Comparison of ENCODE assay signal across 8 mouse cellular contexts in the genomic region with DNA sequence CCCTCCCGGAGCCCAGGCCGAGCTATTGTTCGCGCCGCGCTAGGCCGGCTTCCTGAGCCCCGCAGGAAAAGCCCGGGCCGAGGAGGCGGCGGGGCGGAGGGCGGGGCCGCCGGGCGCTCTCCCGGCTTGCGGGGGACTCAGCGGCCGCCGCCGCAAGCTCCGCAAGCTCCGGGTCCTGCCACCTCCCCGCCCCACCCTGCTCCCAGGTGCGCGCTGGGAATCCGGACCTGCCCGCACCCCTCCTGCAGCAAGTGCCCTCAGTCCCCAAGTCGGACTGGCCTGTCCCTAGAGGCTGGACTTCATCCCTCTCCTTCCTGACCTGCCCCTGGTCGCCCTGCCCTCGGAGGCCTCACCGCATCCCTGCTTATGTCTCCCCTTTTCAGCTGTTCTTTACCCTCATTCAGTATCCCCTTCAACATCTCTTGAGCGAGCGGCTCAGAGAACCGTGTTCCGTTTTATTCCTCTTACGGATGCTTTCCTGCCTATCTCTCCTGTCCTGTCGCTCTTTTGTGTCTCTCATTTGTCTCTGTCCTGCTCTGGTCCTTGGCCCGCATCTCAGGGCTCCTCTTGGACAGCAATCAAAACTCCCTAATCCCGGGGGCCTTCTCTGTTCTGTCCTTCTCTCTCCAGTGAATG. TPM values are rescaled to one million over a fixed set of nuclear protein-coding genes. Genes with fewer than 3 reads are reported as not detected.
DNase-seq lines count a peak whose midpoint lies in the region; ATAC-seq and TF ChIP-seq lines count a peak whose summit lies in the region.

No protein-coding gene starts in this region.

- H3K9ac ChIP-seq in limb, embryonic 12.5 days (replicated peaks) = peak overlapping the region; percentile 96
- peak overlapping the region; percentile 99 for H3K9ac ChIP-seq in neural tube, embryonic 13.5 days

- TF ChIP-seq POLR2A in thymus, adult 2 months (IDR thresholded peaks at IDR 0.05; ENCODE audit: control insufficient read depth, extremely low read depth, insufficient read depth, low read length, poor library complexity) = no peak

- H3K9me3 ChIP-seq in limb, embryonic 12.5 days = no peaks in the 10 kb centered on the region
- 0 out of 2 replicates have a peak, but pooled peaks cover 6% of the 10 kb centered on the region for H3K9me3 ChIP-seq in neural tube, embryonic 13.5 days

- DNase-seq in gastrocnemius, adult 18-20 months (ENCODE audit: low spot score) = peak; percentile 20
- no peak for DNase-seq in gastrocnemius, postnatal 10 days
- DNase-seq in thymus, adult 2 months = no peak
- DNase-seq in thymus, postnatal 36 days = no peak
- DNase-seq in gastrocnemius, postnatal 25 days = peak; percentile 52
- DNase-seq in natural killer cell, adult 2 months (ENCODE audit: low spot score in 2 of 2) = no peak

- H3K36me3 ChIP-seq in thymus, adult 2 months (ENCODE audit: control insufficient read depth, insufficient read depth, low read length) = no peaks in the 10 kb centered on the region
- no peaks in the 10 kb centered on the region for H3K36me3 ChIP-seq in limb, embryonic 12.5 days
- H3K36me3 ChIP-seq in neural tube, embryonic 13.5 days = no peaks in the 10 kb centered on the region

- WGBS in thymus, adult 2 months = 6% methylated on average over 41 of the region's 42 CpGs
- WGBS in limb, embryonic 12.5 days = 1% methylated on average over 42 of the region's 42 CpGs
- under 1% methylated on average over 42 of the region's 42 CpGs for WGBS in neural tube, embryonic 13.5 days

- H3K27me3 ChIP-seq in thymus, adult 2 months (ENCODE audit: control insufficient read depth, insufficient read depth, low read length) = peaks cover 15% of the 10 kb centered on the region
- peaks cover 4% of the 10 kb centered on the region for H3K27me3 ChIP-seq in limb, embryonic 12.5 days
- H3K27me3 ChIP-seq in neural tube, embryonic 13.5 days = no peaks in the 10 kb centered on the region

- peak overlapping the region; percentile 2; the same call in 1 of the 2 replicates for H3K4me3 ChIP-seq in thymus, adult 2 months (ENCODE audit: control insufficient read depth, insufficient read depth, low read length)
- peak overlapping the region; percentile 86 for H3K4me3 ChIP-seq in limb, embryonic 12.5 days (replicated peaks)
- H3K4me3 ChIP-seq in neural tube, embryonic 13.5 days = peak overlapping the region; percentile 93

- no peak for TF ChIP-seq CTCF in thymus, adult 2 months (IDR thresholded peaks at IDR 0.05; ENCODE audit: borderline replicate concordance, control insufficient read depth, extremely low read depth, insufficient read depth, low read length, poor library complexity)

- H3K4me2 ChIP-seq in limb, embryonic 12.5 days = peak overlapping the region; percentile 93
- H3K4me2 ChIP-seq in neural tube, embryonic 13.5 days = peak overlapping the region; percentile 72

- no peak overlapping the region for H3K27ac ChIP-seq in thymus, adult 2 months (ENCODE audit: control insufficient read depth, insufficient read depth, low read length)
- H3K27ac ChIP-seq in limb, embryonic 12.5 days = peak overlapping the region; percentile 94
- H3K27ac ChIP-seq in neural tube, embryonic 13.5 days (replicated peaks) = peak overlapping the region; percentile 98

- peak; percentile 73 for ATAC-seq in limb, embryonic 12.5 days (ENCODE audit: insufficient number of reproducible peaks, insufficient read depth, low FRiP score, low TSS enrichment, low read depth)
- peak; percentile 72 for ATAC-seq in neural tube, embryonic 13.5 days (ENCODE audit: low read depth)

- 0 out of 2 replicates have a peak, but pooled peaks cover 2% of the 10 kb centered on the region for H3K4me1 ChIP-seq in thymus, adult 2 months (replicated peaks; ENCODE audit: control insufficient read depth, insufficient read depth, low read length)
- H3K4me1 ChIP-seq in limb, embryonic 12.5 days (replicated peaks) = peaks cover 14% of the 10 kb centered on the region
- H3K4me1 ChIP-seq in neural tube, embryonic 13.5 days (replicated peaks) = peaks cover 38% of the 10 kb centered on the region

RNA-seq across cellular contexts. Expression of a gene that starts 0.6 kb away (rescaled TPM):
- total RNA-seq in gastrocnemius, adult 18-20 months (2021) = 10 to 100 TPM; 18.6 to 24.1 TPM
- total RNA-seq in gastrocnemius, postnatal 10 days (2021) = 10 to 100 TPM; 17.6 to 20.2 TPM
- polyA plus RNA-seq in thymus, adult 2 months (2012; rRNA removed) = 2.9 and 3.2 TPM in 2 replicates
- total RNA-seq in gastrocnemius, postnatal 25 days (2021) = 10 to 100 TPM; 19.1 to 26.3 TPM
- 12.0 and 13.1 TPM in 2 replicates for polyA plus RNA-seq in limb, embryonic 12.5 days (2016; fragmentation: Nextera tagmentation; extraction: Ambion mirVana)
- polyA plus RNA-seq in neural tube, embryonic 13.5 days (2015; fragmentation: Nextera tagmentation; extraction: Ambion mirVana) = 23.9 and 25.1 TPM in 2 replicates

Comparison
In these comparisons a context has a peak if more than half of its experiments do, and no peak if none do; other contexts are left out.
1. DNase-seq: peak in gastrocnemius, adult 18-20 months (single experiment) and gastrocnemius, postnatal 25 days (single experiment); none in gastrocnemius, postnatal 10 days (single experiment), thymus, adult 2 months (single experiment), thymus, postnatal 36 days (0 of 2) and natural killer cell, adult 2 months (0 of 2).
2. H3K4me3 ChIP-seq: peak in every context shown above with its lines; median percentile 93 in neural tube, embryonic 13.5 days; 86 in limb, embryonic 12.5 days; 2 in thymus, adult 2 months.